Mouse (Mus musculus) fibroblast of lung, adult 2 months (primary cell): ENCODE results near the gene A930004D18Rik.
A peak's percentile ranks its signal among the peaks of the same experiment; 100 is the strongest.

ENCODE experiments used
- DNase-seq: peaks from one replicate; pipeline ENCODE4 v3.0.0-alpha.2; 2011; ENCODE audit warnings: low read depth

The A930004D18Rik gene

DNA sequence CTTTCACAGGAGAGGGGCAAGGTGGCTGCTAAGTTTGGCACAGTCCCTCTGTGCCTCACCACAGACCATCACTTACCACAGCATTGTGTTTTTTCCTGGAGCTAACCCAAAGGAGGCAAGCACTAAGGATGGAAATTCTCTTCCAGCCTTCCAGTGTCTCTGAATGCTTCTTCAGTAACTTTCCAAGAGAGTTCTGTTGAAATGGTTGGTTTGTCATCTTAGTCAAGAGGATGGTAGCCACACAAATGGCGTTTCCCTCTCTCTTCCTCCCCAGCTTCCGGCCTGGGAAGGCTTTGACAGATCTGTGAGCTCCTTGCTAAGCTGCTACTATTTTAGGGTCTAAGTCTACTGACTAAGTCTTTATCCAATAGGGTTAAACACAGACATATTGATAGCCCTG, at the start of gene A930004D18Rik:
Gene A930004D18Rik (minus strand): TSS at position 247 of the 400 bp plus-strand sequence.
- no peak for DNase-seq

GRCm38 (mm10) chr2:18080182-18080860, 42.8 kb upstream of the A930004D18Rik start:
- DNase-seq = no peak

GRCm38 (mm10) chr2:18071947-18072346, 34.4 kb upstream of the A930004D18Rik start:
- no peak for DNase-seq

- no peak for DNase-seq
These were observed 30.7 kb upstream of the A930004D18Rik start for GRCm38 (mm10) chr2:18068071-18068796.

GRCm38 (mm10) chr2:18066436-18066835, 28.9 kb upstream of the A930004D18Rik start:
- no peak for DNase-seq

GRCm38 (mm10) chr2:18065708-18066030, 28.1 kb upstream of the A930004D18Rik start:
- no peak for DNase-seq

GRCm38 (mm10) chr2:18064941-18065707, 27.6 kb upstream of the A930004D18Rik start:
- DNase-seq = no peak

- DNase-seq = no peak
These were observed 26.9 kb upstream of the A930004D18Rik start for GRCm38 (mm10) chr2:18064356-18064858.

DNA sequence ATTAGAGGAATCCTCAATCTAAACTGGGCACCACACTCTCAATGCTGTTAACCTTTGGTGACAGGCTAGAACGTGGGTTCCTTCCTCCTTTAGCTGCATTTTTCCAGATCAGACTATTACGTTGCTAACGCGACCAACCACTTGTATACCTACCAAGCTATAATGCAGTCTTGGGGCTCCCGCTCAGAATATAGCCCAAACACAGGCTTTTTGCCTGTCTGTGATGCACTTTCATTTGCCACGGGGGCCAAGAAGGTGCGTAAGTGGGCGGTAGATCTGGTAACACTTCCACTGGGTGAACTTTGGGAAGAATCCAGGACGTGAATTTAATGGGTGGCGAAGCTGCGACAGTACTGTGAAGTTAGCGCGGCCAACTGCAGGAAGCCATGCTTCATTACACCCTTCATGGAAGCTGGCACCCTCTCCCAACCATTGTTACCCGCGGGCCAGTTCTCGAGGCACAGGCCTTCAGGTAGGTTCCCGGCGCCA, 26.3 kb upstream of the A930004D18Rik start:
- no peak for DNase-seq

- no peak for DNase-seq
These were observed 22.9 kb upstream of the A930004D18Rik start for GRCm38 (mm10) chr2:18060396-18060795.

DNA sequence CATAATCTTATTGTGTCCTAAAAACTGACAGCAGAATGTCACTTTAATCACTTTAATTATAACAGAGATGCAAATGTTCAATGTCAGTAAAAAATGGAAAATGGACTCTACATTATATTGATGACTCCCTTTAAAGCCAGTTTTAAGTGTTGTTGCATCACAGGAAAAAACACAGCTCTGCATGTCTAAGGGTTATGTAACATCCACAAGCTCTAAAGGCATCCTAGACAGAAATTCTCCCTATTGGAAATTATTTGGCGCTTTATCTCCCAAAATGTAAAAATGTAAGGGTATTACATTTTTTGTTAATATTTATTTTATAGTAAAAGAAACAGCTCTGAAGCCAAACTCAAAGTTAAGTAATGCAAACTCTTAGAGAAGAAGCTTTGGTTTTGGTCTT, 22.4 kb upstream of the A930004D18Rik start:
- DNase-seq = no peak

- DNase-seq = no peak
These were observed 21.5 kb upstream of the A930004D18Rik start for GRCm38 (mm10) chr2:18059063-18059462.

- DNase-seq = no peak
These were observed 20.7 kb upstream of the A930004D18Rik start for GRCm38 (mm10) chr2:18058146-18058708.

DNA sequence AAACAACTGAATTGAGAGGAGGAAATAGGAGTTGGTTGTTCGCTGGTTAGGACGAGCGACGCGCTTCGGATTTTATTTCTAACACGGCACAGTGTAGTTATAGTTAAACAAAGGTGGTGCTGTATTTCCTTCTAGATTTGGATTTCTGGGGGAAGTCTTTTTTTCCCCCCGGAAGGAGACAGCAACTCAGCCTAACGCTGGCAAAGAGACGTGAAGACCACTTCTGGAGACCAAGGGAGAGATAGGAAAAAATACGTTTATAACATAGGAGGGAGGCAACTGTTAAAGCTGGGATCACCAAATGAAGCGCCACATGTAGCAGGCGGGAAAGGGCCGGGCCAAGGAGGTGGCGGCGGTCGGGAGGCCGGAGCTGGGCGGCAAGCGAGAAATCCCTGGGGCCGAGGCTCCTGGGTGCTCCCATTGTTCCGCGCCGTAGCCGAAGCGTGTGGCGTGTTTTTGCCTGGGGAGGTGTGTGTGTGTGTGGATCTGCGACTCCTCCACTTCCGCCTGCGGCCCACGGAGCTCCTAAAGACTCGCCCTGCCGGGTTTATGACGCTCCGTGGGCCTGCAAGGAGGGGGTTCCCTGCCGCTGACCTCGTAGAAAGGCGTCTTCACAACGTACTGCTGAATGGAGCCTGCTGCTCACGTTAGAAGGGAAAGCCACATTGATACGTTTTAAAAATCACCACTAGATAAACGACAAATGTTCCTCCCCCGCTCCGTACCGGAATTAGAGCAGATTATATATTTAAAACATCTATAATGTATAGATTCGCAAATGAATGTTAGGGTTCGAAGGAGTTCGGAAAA, 20.0 kb upstream of the A930004D18Rik start:
- DNase-seq = no peak

GRCm38 (mm10) chr2:18056786-18057255, 19.3 kb upstream of the A930004D18Rik start:
- peak; percentile 91 for DNase-seq

DNA sequence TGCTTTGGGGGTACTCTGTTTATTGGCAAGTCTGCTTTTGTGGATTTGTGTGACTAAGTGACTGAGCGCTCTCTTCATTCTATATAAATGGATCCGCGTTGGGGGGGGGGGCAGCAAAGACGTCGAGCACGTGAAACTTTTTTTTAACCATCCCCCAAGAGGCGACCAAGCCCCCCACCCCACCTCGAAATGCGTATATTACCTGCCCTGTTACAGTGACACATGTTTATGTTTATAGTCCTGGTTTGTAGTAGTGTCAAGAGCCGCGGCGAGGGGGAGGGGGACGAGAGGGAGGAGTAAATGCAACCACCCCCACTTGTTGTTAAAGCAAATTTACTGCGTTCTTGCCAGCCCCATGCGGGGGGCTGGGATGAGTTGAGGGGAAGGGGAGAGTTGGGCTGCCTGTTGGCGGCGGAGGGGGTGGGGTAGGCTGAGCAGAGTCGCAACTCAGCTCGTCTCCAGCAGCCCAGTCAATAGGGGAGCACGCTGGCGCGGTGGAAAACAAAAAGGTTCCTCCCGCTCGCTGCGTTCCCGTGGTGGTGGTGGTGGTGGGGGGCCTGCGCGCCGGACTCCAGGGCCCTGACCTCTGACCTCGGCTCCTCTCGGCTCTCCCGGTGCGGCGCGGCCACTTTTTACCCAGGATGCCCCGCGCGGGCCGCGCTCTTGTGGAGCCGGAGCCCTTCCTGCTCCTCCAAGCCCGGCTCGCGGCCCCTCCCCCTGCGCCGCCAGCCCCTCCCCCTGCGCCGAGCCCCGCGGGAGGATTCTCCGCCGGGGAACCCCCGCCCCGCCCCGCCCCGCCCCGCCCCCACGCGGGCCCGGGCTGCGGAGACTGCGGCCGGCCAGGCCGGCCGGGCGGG, 18.6 kb upstream of the A930004D18Rik start:
- no peak for DNase-seq

DNA sequence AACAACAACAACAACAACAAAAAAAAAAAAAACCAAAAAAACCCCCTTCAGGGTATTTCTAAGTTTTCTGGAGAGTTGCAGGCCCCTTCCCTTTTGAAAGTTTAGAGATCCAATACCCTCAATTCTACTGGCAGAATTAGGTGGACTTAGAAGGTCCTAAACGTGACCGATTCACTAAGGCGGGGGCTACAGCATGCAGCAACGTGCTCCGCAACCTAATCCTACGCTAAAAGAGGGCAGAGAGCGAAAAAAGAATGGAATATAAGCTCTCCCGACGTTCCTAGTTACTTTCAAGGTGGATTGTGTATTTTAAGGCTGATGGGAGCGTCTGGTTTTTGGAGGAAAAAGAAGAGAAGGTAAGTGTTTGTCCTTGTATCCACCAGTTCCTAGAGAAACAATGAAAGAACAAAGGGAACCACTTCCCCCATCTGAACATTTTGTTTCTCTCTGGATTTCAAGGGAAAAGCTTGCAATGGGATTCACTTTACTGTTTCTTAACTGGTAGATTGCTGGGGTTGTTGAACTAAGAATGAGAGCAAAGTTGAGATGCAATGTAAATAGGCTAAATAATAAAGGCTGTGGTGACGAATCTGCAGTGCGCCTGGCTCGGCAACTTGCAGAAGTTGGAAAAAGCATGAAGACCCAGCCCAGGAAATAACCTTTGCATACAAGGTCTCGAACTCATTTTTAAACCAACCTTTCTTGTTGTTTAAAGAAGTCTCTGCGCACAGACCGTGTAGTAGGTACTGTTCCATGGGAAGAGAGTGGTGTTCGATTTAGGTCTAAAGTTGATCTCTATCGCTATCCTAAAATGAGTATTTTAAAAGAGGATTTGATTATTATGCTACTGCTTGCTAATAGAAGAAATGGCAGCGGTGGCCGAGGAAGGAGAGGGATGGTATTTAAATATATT, 17.7 kb upstream of the A930004D18Rik start, which contains the start of gene Mllt10:
Gene Mllt10 (plus strand): TSS at position 222 of the 913 bp plus-strand sequence.
- DNase-seq = no peak

DNA sequence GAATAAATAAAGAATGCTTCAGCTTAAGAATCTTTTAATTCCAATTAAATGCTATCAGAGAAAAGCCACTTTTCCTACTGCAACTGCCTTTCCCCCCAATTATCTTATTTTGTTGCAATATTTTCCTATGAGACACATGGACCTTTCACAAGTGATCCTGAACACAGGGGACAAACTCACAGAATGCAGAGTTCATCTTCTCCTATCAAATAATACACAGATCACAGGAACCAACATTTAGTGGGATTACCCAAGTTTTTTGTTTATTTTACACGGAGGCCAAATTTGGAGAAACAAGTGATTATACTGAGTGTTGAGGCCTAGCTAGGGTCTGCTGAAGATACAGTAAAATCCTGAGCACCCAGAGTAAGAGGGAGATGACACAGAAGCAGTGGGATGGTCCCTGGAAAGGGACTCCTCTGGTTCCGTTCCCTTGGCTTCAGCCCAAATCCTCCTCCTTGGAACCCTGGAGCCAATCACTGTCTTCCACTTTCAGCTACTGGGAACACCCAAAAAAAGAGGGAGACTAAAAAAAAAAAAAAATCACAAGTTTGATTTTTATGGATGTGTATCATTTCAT, 16.5 kb upstream of the A930004D18Rik start:
- no peak for DNase-seq
